Mouse (Mus musculus) megakaryocyte progenitor cell, adult 5-6 weeks (primary cell): ENCODE measurements around the gene Osbpl11. TPM values are rescaled to one million over a fixed set of nuclear protein-coding genes. Genes with fewer than 3 reads are reported as not detected.
A peak's percentile ranks its signal among the peaks of the same experiment; 100 is the strongest.
"Not testable (repeated sequence)": the region's sequence is repeated elsewhere in the genome, so short reads cannot be mapped to it uniquely, and the experiment has no call there.

ENCODE experiments used
- ATAC-seq: replicated peaks from 2 replicates; pipeline ENCODE4 v1.8.0; 2016; ENCODE audit warnings: mild to moderate bottlenecking, moderate TSS enrichment, inconsistent platforms; ENCODE audit not compliant: poor library complexity
- total RNA-seq, 2 experiments: library from RNA; stranded (forward) in 1 of 2; stranded (reverse) in 1 of 2; fragments of 157-497, 149-512 nt in 1 of 2; fragments of 200-1000 nt in 1 of 2; gene quantifications; 2 replicates each; pipeline versions ENCODE4 v1.2.3 to v1.2.4; 2015 to 2017

Gene Osbpl11
- total RNA-seq (2015) (8.7 and 9.3 TPM in 2 replicates), total RNA-seq (2017) (17.2 and 17.7 TPM in 2 replicates)

DNA sequence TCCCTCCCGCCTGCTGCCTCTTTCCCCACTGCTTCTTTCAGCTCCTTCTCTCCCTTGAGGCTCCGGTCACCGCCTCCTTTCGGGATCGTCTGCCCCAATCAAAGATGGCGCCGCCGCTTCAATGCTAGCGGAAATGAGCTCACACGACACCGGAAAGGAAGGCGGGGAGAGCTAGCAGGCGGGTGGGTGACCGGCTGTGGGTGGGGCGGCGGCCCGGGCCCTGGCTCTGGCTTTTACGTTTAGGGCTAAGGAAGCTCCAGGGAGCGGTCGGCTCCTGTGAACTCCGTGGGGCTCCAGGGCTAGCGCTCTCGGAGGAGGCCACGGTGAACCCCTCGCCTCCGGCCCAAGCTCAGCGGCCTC is at the start of gene Osbpl11:
TSS of gene Osbpl11 (plus strand) at position 171 of the 360 bp plus-strand sequence.
- peak; percentile 98 for ATAC-seq

DNA sequence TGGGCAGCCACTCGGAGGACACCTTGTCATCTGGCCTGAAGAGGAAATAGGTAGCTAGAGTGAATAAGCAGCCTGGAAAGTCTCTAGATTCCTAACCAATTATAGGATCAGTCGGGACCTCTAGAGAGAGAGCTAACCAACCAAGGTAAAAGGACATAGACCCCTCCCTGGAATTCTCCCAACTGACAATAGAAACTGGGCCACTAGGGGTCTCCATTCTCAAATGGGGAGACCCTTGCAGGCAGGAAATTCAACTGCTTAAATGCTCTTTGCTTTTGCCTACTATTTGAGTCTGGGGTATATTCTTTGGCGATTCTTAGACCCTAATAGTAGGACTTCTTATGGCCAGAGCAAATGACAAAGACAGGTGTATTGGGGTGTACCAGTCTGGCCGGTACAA is 49.7 kb upstream of the Osbpl11 start:
- no peak for ATAC-seq

DNA sequence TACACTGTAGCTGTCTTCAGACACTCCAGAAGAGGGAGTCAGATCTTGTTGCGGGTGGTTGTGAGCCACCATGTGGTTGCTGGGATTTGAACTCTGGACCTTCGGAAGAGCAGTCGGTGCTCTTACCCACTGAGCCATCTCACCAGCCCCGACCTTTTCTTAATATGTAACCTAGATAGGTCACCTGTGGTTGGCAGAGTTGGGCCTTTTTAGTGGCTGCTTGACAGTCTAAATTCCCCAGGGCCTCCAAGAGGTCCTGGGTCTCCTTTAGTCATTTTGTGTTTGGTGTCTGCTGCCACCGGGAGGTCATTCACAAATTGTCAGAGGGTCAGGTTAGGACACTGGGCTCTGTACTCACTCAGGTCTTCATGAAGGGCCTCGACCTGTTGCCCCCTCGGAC is 45.8 kb upstream of the Osbpl11 start:
- ATAC-seq, result not testable (repeated sequence)

DNA sequence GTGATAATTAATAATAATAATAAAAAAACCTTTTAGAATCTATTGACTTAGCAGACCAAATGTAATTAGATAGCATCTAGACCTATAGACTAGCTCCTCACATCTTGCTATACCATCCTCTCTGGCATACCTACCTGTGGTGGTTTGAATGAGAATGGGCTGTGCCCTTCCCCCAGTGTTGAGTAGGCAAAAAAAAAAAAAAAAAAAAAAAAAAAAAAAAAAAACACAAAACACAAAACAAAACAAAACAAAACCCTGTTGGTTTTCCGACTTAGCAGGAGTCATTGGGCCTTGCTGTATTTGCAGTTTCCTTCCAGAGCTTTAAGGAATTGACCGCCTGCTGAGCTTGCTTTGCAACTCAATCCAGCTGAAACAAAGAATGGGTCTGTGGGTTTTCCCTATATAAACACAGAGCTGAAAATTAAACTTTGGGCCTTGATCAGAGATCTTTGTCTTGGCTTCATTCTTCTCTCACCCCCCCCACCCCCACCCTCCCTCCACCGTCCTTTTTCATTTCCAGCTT is 43.1 kb upstream of the Osbpl11 start:
- ATAC-seq, result no peak

DNA sequence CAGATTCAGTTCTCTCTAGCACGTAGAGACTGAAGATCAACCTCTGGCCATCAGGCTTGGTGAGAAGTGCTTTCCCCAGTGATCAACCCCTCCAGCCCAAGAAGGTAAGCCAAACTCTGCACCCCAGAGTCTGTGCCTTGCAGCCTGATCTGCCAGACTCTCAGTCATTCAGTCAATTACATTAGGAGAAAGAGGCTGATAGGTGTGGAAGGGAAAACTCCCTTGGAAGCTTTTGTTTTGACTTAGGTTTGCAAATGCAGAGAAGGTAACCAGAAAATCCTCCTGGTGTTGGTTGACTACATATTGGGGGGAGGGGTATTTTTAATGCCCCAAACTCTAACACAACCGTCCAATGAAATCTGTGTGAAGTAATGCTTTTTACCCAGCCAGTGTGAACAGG is 41.4 kb upstream of the Osbpl11 start:
- no peak for ATAC-seq

DNA sequence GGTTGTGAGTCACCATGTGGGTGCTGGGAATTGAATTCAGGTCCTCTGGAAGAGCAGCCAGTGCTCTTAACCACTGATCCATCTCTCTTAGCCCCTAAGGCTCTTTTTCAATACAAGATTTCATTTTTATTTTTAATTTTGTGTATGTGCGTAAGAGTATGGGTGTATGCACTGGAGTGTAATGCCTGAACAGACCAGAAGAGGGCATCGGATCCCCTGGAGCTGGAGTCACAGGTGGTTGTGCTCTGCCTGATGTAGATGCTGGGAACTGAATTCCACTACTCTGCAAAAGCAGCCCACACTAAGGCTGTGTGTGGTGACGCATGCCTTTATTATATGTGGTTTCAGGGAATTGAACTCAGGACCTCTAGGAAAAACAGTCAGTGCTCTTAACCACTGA is 38.7 kb upstream of the Osbpl11 start:
- ATAC-seq, result no peak

DNA sequence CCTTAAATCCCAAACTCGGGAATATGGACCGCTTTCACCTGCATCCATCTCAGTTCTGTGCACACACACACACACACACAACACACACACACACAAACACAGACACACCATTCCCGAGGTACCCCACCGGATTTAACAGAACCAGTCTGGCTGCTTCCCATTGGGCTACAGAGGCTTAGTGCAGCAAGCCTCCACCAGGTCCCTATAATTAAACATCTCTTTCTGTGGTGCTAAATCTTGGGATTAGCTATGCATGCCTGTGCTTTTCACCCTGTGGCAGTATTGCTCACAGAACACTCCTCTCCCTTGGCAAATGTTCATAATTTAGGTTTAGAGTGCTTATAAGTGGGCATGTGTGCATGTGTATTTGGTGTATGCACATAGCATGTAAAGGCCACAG is 36.7 kb upstream of the Osbpl11 start:
- no peak for ATAC-seq

DNA sequence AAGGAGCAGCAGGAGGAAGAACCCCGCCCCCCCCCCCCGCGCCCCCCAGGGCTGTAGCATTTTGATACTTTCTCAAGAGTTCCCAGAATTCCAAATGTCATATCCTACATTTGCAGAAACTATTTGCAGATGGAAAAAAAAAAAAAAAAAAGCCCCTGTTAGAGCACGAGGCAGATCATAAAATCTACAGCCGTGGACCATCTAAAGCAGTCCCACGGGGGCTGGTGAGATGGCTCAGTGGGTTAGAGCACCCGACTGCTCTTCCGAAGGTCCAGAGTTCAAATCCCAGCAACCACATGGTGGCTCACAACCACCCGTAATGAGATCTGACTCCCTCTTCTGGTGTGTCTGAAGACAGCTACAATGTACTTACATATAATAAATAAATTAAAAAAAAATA is 34.0 kb upstream of the Osbpl11 start:
- ATAC-seq, result not testable (repeated sequence)

DNA sequence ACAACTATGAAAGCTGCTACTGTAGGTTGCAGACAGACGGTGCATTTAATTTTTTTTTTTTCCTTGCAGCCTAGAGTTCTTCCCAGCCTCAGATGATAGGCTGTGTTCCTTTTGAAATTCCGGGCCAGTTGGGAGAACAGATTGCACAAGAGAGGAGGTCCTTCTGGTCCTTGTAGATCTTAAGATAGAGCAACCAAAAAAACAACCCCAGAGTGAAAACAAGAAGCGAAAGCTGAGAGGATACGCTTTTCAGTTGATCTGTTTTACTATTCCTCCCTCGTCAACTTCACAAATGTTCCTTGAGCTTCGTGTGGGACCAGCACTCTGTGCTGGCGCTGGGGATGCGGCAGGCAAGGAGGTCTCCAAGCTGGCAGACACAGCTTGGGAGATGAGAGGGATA is 33.3 kb upstream of the Osbpl11 start:
- 0 out of 2 replicates have a peak, but pooled peaks have one; percentile 26 for ATAC-seq

DNA sequence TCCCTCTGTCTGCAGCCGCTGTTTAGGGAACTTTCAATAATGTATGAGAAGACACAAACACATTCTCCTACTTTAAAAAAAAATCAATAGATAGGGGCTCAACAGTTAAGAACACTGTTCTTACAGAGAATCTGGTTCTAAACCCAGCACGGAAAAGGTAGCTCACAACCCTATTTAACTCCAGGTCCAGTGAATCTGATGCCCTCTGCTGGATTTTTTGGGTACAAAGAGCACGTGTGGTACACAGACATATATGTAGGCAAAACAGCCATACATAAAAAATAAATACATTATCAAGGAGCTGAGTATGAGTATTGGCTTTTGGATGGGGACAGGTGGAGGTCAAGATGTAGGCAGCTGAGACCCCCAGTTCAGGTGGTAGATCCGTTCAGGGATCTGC is 29.9 kb upstream of the Osbpl11 start:
- ATAC-seq, result peak; percentile 70

DNA sequence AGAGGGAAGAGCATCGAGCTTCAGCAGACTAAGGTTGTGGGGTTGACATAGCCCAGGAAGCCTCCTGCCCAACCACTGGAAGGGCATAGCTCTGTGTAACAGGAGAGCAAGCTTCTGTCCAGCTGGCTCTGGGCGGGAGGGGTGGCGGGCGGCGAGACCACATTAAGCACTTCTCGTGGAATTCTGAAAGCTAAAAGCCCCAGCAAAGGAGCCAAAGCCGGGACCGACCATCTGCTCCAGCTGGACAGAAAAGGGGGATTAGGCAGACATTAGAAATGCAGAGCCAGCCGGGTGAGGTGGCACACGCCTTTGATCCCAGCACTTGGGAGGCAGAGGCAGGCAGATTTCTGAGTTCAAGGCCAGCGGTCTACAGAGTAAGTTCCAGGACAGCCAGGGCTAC is 26.9 kb upstream of the Osbpl11 start:
- no peak for ATAC-seq

DNA sequence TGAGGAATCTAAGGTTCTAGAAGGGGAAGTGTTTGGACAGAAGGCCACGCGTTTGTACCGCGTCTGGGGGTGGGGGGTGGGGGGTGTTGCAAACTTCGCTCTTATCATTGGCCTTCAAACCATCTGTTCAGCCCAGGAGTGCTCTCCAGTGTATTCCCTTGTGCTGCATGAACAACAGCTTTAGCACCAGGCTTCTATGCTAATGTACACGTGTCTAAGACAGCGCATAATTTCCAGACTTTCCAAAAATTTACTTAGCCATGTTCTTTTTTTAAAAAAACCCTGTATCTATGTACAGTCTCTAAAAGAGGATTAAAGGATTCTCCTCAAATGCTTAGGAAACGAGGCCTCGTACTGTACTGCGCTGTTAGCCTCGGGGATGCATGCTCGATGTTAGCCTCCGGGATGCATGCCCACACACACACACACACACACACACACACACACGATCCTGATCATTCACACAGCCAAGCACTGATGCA is 26.2 kb upstream of the Osbpl11 start:
- peak; percentile 58 for ATAC-seq

DNA sequence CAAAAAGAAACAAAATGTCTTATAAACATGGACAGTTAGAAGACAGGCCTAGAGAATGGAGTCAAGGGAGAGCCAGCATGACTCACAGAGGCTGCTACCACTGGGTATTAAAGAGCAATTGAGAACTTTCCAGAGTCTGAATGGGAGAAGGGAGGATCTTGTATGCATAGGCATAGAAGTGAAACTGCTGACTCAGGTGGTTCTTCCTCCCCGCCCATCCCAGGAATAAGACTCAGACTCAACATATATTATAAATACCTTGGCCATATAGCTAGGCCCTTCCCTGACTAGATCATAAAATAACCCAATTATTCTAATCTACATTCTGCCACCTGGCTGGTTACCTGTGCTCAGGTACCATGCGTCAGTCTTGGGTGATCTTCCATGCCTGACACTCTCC is 25.5 kb upstream of the Osbpl11 start:
- ATAC-seq, result no peak

DNA sequence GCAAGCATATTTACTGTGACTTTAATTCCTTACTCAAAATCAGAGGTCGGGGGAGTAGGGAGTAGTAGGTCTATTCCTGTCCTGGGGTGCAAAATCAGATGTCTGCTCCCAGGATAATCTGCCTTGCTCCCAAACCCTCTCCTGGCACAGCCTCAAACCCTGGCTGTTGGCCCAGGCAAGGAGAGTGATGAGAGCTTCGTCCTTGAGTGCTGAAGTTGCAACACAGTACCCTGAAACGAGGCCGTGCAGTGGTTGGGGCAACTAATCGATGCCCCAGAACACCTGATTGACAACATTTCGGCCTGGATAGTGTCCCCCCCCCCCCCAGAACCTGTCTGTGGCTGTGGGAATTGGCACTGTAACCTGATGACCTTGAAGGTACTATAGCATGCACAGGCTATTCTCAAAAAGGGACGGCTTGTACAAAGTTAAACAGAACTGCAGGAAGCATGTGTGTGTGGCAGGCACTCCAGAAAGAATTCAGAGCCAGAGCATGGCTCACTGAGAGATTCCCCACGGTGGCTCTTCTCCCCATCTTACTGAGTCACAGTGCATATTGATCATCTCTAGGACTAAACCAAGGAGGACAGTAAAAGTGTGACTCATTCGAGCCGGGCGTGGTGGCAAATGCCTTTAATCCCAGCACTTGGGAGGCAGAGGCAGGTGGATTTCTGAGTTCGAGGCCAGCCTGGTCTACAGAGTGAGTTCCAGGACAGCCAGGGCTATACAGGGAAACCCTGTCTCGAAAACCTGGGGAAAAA is 21.4 kb upstream of the Osbpl11 start:
- ATAC-seq, result no peak

DNA sequence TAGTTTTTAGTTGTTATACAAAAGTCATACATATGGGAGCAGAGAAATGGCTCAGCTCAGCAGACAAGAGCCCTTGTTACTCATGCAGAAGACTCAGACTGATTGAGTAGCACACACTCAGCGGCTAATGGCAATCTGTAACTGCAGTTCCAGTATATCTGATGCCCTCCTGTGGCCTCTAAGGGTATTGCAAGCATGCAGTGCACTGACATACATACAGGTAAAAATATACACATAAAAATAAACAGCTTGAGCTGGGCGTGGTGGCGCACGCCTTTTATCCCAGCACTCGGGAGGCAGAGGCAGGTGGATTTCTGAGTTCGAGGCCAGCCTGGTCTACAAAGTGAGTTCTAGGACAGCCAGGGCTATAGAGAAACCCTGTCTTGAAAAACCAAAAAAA is 18.6 kb upstream of the Osbpl11 start:
- ATAC-seq, result peak; percentile 91

DNA sequence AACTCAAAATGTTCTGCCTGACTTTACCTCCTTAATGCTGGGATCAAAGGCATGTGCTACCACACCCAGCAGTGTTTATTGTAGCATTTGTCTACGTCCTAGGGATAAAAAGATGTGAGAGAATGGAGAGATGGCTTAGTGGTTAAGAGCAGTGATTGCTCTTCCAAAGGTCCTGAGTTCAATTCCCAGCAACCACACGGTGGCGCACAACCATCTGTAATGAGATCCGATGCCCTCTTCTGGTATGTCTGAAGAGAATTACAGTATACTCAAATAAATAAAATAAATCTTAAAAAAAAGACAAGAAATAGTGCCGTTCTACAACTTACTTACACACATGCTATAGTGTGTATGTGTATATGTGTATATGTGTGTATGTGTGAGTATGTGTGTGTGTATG is 17.3 kb upstream of the Osbpl11 start:
- no peak for ATAC-seq

DNA sequence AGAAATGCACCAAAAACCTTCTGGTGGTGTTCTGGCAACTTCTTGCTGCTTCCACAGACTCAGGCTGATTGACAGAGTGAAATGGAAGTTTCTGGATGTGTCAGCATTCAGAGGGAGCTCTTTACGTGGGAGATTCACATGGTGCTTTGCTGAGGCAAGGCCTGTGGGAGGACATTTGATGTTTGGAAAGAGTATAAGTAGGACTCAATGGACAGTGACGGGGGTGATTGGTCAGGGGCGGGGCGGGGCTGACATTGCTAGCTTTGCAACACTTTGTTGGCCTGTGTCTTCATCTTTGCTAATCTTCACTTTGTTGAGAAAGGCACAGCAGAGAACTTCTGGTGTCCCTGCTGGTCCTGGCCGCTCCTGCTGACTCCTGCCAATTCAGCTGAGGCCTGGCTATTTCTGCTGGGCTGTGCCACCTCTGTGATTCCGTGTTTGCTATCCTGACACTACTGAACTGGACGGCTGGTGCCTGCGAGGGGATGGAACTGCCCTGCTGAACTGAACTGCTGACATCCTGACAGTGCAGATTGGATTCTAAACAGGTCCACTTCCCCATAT is 15.3 kb upstream of the Osbpl11 start:
- no peak for ATAC-seq

DNA sequence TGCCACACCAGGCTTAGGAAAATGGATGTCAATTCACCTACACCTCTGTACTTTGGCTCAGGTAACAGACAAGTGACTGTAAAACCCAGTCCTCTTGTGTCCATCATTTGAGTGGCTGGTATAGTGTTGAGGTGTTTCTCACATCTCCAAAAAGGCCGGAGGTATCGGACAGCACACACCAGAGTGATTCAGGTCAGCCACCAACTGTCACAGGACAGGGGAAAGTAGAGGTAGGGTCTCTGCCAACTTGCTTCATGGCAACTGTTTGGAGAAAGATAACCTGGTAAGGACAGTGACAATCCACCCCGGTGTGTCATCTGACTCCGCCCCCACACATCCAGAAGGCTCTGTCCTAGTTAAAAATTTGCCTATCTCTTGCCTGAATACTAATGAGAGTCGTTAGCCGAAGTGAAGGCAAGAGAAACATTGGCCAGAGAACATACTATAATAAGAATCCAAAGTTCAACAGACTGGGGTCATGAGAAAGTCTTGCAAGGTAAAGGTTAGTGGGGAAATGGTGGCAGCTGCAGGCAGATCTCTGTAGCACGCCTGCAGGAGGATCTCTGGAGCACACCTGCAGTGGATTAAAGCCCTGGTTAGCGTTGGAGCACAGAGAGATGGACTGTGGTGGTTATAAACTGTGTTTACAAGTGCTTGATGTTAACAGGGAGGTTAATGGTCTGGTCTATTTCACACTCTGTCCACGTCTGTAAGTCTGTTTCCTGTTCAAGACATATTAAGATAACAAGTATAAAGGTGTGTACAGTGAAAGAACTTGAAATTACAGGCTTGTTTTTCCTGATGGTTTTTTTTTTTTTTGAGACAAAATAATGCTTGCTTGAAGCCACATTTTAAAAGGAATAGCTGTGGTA is 13.9 kb upstream of the Osbpl11 start:
- no peak; the same call in 1 of the 2 replicates for ATAC-seq

DNA sequence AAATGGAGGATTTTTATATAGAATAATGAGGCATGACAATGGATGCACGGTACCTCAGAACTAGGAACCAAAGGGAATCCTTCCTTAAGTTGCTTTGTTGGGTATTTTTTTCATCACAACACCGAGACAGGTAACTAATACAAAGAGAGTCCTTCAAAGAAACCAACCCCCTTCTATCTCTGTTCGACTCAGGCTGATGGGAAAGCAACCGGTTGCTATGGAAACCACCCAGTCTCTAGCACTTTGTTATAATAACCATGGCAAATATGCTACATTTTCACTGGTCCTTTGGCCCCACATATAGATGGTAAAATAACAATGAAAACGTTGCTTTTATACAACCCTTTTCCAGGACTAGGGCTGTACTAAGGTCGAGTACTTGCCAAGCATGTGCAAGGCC is 13.1 kb upstream of the Osbpl11 start:
- no peak for ATAC-seq

DNA sequence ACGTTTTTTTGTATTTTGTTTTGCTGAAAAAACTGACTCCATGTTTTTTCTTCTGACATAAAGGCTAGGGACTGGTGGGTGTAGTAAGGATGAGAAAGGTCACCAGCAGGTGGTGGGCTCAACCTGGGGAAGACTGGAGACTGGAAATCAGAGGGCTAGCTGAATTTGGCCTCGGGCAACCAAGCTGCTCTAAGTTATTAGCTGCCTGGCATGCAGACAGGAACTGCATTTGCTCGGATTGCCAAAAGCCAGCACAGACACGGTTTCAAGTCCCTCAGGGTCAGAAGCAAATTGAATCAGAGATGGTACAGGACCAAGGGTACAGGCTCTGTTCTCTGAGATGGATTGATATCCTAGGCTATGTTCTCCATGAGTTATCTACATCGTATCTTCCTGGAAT is 11.7 kb upstream of the Osbpl11 start:
- ATAC-seq, result no peak

DNA sequence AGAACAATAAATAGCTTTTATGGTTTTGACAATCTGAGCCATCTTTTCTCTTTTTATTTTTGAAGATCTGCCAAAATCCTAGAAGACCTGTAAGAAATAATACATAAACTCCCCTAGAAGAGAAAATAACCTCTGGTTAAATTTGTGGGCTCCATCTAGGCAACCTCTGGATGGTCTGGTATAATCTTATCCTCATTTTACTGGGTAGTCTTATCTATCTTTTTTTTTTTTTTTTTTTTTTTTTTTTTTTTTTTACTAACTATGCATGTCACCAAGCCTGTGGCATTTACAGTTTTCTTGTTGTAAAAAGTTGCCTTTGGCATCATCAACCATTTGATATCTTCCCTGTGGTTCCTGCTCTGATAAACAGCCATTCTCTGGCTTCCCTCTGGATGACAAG is 10.2 kb upstream of the Osbpl11 start:
- ATAC-seq, result no peak
